Mouse (Mus musculus): ENCODE measurements at regions not wholly inside any gene's neighbourhood (a gene's known extent, or its start where the extent isn't known, plus 50 kb on each side); places are given as distances from the start of the nearest gene placed in this dataset.
"Not testable (repeated sequence)": the region's sequence is repeated elsewhere in the genome, so short reads cannot be mapped to it uniquely, and the experiment has no call there.

- H3K4me3 ChIP-seq (replicated peaks), result no peak overlapping the region
- peaks cover 29% of the 10 kb centered on the region for H3K4me1 ChIP-seq (ENCODE audit: control insufficient read depth)
- no peak for TF ChIP-seq TAL1 (IDR thresholded peaks at IDR 0.05; ENCODE audit: low read length)
- TF ChIP-seq GATA1 (IDR thresholded peaks at IDR 0.05; ENCODE audit: low read length), result no peak
- H3K36me3 ChIP-seq (ENCODE audit: control insufficient read depth), result no peaks in the 10 kb centered on the region
- H3K9me3 ChIP-seq (ENCODE audit: control insufficient read depth, low read length), result no peaks in the 10 kb centered on the region
- no peaks in the 10 kb centered on the region for H3K27me3 ChIP-seq (ENCODE audit: control insufficient read depth)
These were observed 168.8 kb downstream of the Tomm20 start for GRCm38 (mm10) chr8:126776605-126777469.

DNA sequence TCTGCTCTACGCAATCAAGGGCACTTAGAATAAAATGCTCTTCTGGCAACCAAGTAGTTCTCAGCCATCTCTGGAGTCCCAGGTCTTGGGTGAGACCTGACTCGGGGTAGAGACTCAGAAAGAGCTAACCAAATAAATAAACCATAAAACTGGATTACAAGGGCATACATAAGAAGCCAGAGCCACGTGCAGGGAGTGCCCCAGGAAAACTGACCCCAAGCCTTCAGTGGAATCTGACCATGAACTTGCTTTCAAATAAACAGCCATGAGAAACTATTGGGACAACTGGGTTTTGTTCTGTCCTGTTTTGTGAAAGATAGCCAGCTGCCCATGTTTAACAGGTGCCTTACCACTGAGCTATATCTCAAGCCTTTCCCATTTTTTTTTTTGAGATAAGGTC, 170.3 kb downstream of the Tomm20 start:
- no peaks in the 10 kb centered on the region for H3K27me3 ChIP-seq (ENCODE audit: control insufficient read depth)
- H3K4me1 ChIP-seq (ENCODE audit: control insufficient read depth), result peaks cover 29% of the 10 kb centered on the region
- TF ChIP-seq GATA1 (IDR thresholded peaks at IDR 0.05; ENCODE audit: low read length) (no peak), TAL1 (IDR thresholded peaks at IDR 0.05; ENCODE audit: low read length) (no peak)
- no peaks in the 10 kb centered on the region for H3K36me3 ChIP-seq (ENCODE audit: control insufficient read depth)
- H3K9me3 ChIP-seq (ENCODE audit: control insufficient read depth, low read length), result no peaks in the 10 kb centered on the region
- no peak overlapping the region for H3K4me3 ChIP-seq (replicated peaks)

- no peaks in the 10 kb centered on the region for H3K27me3 ChIP-seq (ENCODE audit: control insufficient read depth)
- no peaks in the 10 kb centered on the region for H3K9me3 ChIP-seq (ENCODE audit: control insufficient read depth, low read length)
- H3K4me1 ChIP-seq (ENCODE audit: control insufficient read depth), result peaks cover 29% of the 10 kb centered on the region
- TF ChIP-seq GATA1 (IDR thresholded peaks at IDR 0.05; ENCODE audit: low read length) (no peak), TAL1 (IDR thresholded peaks at IDR 0.05; ENCODE audit: low read length) (no peak)
- H3K36me3 ChIP-seq (ENCODE audit: control insufficient read depth), result no peaks in the 10 kb centered on the region
- no peak overlapping the region for H3K4me3 ChIP-seq (replicated peaks)
These were observed 170.8 kb downstream of the Tomm20 start for GRCm38 (mm10) chr8:126774816-126775215.

DNA sequence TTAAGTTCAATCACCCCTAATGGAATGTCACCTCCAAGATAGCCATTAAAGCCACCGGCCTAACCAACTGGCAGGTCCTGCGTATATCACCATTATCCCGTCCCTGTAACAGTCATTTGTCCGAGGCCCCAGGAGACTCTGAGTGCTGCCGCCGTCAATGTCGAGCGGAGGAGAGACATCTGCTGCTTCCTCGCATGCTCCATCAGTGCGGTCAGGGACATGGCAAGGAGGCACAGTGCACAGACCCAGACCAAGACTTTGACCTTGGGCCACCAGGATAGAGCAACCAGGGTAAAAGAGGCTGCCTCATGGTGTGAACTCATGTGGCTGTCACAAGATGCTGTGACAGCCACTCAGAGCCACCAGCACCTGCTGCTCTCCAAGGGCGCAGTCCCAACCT, 172.9 kb downstream of the Tomm20 start:
- TF ChIP-seq TAL1 (IDR thresholded peaks at IDR 0.05; ENCODE audit: low read length) (no peak), GATA1 (IDR thresholded peaks at IDR 0.05; ENCODE audit: low read length) (no peak)
- no peaks in the 10 kb centered on the region for H3K9me3 ChIP-seq (ENCODE audit: control insufficient read depth, low read length)
- no peaks in the 10 kb centered on the region for H3K27me3 ChIP-seq (ENCODE audit: control insufficient read depth)
- H3K4me3 ChIP-seq (replicated peaks), result no peak overlapping the region
- H3K4me1 ChIP-seq (ENCODE audit: control insufficient read depth), result peaks cover 20% of the 10 kb centered on the region
- H3K36me3 ChIP-seq (ENCODE audit: control insufficient read depth), result no peaks in the 10 kb centered on the region

GRCm38 (mm10) chr8:126772194-126772593, 173.4 kb downstream of the Tomm20 start:
- Histone ChIP-seq H3K9me3 (ENCODE audit: control insufficient read depth, low read length) (no peaks in the 10 kb centered on the region), H3K4me3 (replicated peaks) (no peak overlapping the region), H3K4me1 (ENCODE audit: control insufficient read depth) (peaks cover 14% of the 10 kb centered on the region), H3K36me3 (ENCODE audit: control insufficient read depth) (no peaks in the 10 kb centered on the region), H3K27me3 (ENCODE audit: control insufficient read depth) (no peaks in the 10 kb centered on the region)
- TF ChIP-seq GATA1 (IDR thresholded peaks at IDR 0.05; ENCODE audit: low read length), result no peak
- TF ChIP-seq TAL1 (IDR thresholded peaks at IDR 0.05; ENCODE audit: low read length), result no peak

GRCm38 (mm10) chr8:126770374-126770773, 175.3 kb downstream of the Tomm20 start:
- H3K4me3 ChIP-seq (replicated peaks); H3K9me3 ChIP-seq (ENCODE audit: control insufficient read depth, low read length); H3K36me3 ChIP-seq (ENCODE audit: control insufficient read depth); H3K4me1 ChIP-seq (ENCODE audit: control insufficient read depth); H3K27me3 ChIP-seq (ENCODE audit: control insufficient read depth): not testable (repeated sequence)

DNA sequence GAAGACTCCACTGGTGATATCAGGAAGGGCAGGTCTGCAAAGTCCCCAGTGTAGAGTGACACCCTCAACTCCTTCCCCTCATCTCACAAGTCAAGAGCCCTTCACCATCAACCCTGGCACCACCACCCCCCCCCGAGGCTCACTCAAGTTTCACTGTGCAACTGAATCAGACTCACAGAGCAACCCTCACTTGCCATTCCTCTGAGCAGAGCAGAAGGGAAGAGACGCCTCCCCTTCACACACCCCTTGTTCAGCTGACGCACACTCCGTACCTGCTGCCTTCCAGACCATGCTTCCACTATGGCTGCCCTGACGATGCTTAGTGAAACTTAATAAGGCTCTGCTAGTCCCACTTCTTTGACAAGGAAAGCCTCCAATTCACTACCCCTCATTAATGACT, 174.4 kb upstream of the Irf2bp2 start:
- no peak overlapping the region for H3K4me3 ChIP-seq (replicated peaks)
- TF ChIP-seq GATA1 (IDR thresholded peaks at IDR 0.05; ENCODE audit: low read length) (no peak), TAL1 (IDR thresholded peaks at IDR 0.05; ENCODE audit: low read length) (no peak)
- no peaks in the 10 kb centered on the region for H3K36me3 ChIP-seq (ENCODE audit: control insufficient read depth)
- H3K4me1 ChIP-seq (ENCODE audit: control insufficient read depth), result no peaks in the 10 kb centered on the region
- H3K27me3 ChIP-seq (ENCODE audit: control insufficient read depth), result no peaks in the 10 kb centered on the region
- H3K9me3 ChIP-seq (ENCODE audit: control insufficient read depth, low read length), result no peaks in the 10 kb centered on the region

DNA sequence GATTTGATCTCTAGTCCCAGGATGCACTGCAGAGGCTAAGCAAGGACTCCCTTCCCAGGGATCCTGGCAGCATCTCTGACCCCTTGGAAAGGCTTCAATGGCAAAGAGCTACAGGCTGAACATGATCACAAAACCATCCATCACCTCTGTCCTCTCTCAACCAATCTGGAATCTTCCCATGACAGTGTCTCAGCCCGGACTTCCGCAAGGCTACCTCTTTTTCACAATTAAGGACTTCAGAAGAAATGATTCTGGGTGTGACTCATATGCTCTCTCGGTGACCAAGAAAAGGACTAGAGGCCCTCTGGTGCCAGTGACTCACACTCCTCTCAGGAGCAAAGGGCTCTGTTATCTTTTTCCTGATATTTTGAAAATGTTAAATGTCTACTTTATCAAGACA, 173.6 kb upstream of the Irf2bp2 start:
- Histone ChIP-seq H3K9me3 (ENCODE audit: control insufficient read depth, low read length) (no peaks in the 10 kb centered on the region), H3K4me3 (replicated peaks) (no peak overlapping the region), H3K4me1 (ENCODE audit: control insufficient read depth) (no peaks in the 10 kb centered on the region), H3K36me3 (ENCODE audit: control insufficient read depth) (no peaks in the 10 kb centered on the region), H3K27me3 (ENCODE audit: control insufficient read depth) (no peaks in the 10 kb centered on the region)
- no peak for TF ChIP-seq GATA1 (IDR thresholded peaks at IDR 0.05; ENCODE audit: low read length)
- no peak for TF ChIP-seq TAL1 (IDR thresholded peaks at IDR 0.05; ENCODE audit: low read length)

GRCm38 (mm10) chr8:126765693-126766238, 172.0 kb upstream of the Irf2bp2 start:
- no peaks in the 10 kb centered on the region for H3K4me1 ChIP-seq (ENCODE audit: control insufficient read depth)
- no peaks in the 10 kb centered on the region for H3K36me3 ChIP-seq (ENCODE audit: control insufficient read depth)

More at GRCm38 (mm10) chr8:126765693-126766238, 172.0 kb upstream of the Irf2bp2 start:
- no peaks in the 10 kb centered on the region for H3K27me3 ChIP-seq (ENCODE audit: control insufficient read depth)
- H3K9me3 ChIP-seq (ENCODE audit: control insufficient read depth, low read length), result no peaks in the 10 kb centered on the region
- H3K4me3 ChIP-seq (replicated peaks), result no peak overlapping the region
- TF ChIP-seq TAL1 (IDR thresholded peaks at IDR 0.05; ENCODE audit: low read length) (no peak), GATA1 (IDR thresholded peaks at IDR 0.05; ENCODE audit: low read length) (no peak)
